Mouse (Mus musculus): ENCODE results near the gene Cdk14.

Cdk14 gene

DNA sequence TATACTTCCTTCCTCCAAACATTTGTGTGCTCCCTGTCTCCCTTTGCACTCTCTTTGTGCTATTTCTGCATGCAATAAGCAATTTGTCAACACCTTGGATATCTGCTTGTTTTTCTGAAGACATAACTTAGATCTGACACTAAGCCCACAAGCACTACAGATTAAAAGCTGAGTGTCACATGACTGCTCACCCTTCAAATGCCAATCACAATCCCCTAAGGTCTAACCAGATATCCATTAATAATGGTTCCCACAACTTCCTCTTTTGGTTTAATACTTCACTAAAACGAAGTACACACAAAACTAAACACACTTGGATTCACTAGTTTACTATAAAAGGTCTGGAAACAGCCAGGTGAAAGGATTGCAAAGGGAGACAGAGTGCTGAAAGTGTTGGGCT is 348.6 kb downstream of the Cdk14 start:
- DNase-seq (ENCODE audit: low spot score in 2 of 2), result no peak

GRCm38 (mm10) chr5:5064686-5065085 is 355.4 kb downstream of the Cdk14 start:
- no peak for DNase-seq (ENCODE audit: low spot score in 2 of 2)

GRCm38 (mm10) chr5:5056102-5056883 is 363.8 kb downstream of the Cdk14 start:
- DNase-seq (ENCODE audit: low spot score in 2 of 2), result no peak

- DNase-seq (ENCODE audit: low spot score in 2 of 2), result no peak
These were observed 364.6 kb downstream of the Cdk14 start for GRCm38 (mm10) chr5:5055494-5055893.

GRCm38 (mm10) chr5:5054270-5054669 is 365.8 kb downstream of the Cdk14 start:
- DNase-seq (ENCODE audit: low spot score in 2 of 2), result no peak

DNA sequence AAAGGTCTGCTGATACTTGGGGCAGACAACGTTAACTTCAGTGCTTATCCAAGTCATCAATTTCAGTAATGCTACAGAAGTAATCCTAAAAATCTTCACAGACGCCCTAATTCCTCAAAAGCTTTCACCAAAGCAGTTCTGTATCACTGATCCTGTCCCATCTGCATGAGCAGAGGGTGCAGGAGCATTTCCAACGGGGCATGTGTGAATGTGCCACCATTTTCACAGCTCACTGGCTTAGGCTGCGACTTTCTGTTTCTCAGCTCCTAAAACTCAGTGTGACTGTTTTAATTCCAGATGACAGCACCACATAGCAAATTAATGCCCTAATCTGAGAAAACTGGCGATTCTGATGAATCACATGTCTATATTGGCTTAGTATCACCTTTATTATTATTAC is 375.8 kb downstream of the Cdk14 start:
- DNase-seq (ENCODE audit: low spot score in 2 of 2), result no peak

- DNase-seq (ENCODE audit: low spot score in 2 of 2), result no peak
These were observed 377.4 kb downstream of the Cdk14 start for GRCm38 (mm10) chr5:5042735-5043134.

- DNase-seq (ENCODE audit: low spot score in 2 of 2), result no peak
These were observed 378.6 kb downstream of the Cdk14 start for GRCm38 (mm10) chr5:5041480-5041879.

DNA sequence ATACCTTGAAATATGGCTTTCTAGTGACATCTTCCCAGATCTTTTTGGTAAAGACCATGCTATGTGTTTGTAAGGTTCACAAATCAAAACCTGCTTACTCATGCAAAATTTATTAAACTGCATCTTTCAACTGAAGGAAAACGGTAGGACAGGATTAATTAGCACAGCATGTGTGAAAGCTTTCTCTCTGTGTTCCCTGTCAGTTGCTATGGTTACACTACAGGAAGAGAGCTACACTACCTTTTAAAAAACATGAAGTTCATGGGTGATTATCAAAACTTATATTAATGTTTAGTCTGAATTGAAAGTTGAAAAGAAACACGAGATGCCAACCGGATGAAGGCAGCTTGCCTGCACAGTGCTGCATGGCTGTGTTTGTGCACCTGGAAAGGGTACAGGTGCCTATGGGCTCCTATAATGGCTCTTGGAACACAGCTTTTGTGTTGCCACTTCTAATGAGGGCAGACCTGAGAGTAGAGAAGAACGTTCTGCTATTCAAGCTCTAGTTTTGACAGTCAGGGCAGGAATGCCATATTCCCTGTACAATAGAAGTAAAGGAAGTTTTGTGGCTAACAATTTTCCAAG is 380.3 kb downstream of the Cdk14 start:
- DNase-seq (ENCODE audit: low spot score in 2 of 2), result no peak

- no peak for DNase-seq (ENCODE audit: low spot score in 2 of 2)
These were observed 386.7 kb downstream of the Cdk14 start for GRCm38 (mm10) chr5:5033445-5033844.

- DNase-seq (ENCODE audit: low spot score in 2 of 2), result no peak
These were observed 387.3 kb downstream of the Cdk14 start for GRCm38 (mm10) chr5:5032847-5033246.

- no peak for DNase-seq (ENCODE audit: low spot score in 2 of 2)
These were observed 387.7 kb downstream of the Cdk14 start for GRCm38 (mm10) chr5:5032446-5032845.

- DNase-seq (ENCODE audit: low spot score in 2 of 2), result no peak
These were observed 389.7 kb downstream of the Cdk14 start for GRCm38 (mm10) chr5:5030431-5030830.

DNA sequence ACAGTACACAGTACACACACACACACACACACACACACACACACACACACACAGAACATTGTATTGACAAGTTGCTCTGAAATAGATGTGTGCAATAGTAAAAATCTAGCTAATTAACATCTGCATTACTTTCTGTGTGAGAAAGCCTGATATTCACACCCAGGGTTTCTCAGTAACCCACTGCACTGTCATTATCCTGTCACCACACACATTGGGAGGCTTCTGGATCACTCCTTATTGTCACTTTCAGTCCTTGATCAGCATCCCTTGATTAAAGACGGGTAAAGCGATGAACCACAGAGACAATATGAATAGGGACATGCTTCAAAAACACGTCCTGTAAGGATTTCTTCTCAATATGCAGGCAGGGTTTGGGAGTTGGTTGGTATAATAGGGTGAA is 401.2 kb downstream of the Cdk14 start:
- no peak for DNase-seq (ENCODE audit: low spot score in 2 of 2)

DNA sequence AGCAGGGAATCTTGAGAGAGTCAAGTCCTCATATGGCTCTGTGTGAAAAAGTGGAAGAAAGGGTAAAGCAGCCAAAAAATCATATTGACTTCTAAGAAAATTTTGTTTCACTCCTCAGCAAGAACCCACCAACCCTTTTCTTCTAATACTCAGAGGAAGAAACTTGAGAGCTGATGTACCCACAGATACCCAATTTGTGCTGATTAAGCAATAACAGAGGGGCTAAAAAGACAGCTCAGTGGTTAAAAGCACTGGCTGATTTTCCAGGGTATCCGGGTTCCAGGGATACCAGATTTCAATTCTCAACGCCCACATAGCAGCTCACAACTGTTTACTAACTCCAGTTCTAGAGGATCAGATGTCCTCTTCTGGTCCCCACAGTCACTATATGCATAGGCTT is 401.9 kb downstream of the Cdk14 start:
- no peak for DNase-seq (ENCODE audit: low spot score in 2 of 2)

- DNase-seq (ENCODE audit: low spot score in 2 of 2), result no peak
These were observed 406.3 kb downstream of the Cdk14 start for GRCm38 (mm10) chr5:5013783-5014182.

DNA sequence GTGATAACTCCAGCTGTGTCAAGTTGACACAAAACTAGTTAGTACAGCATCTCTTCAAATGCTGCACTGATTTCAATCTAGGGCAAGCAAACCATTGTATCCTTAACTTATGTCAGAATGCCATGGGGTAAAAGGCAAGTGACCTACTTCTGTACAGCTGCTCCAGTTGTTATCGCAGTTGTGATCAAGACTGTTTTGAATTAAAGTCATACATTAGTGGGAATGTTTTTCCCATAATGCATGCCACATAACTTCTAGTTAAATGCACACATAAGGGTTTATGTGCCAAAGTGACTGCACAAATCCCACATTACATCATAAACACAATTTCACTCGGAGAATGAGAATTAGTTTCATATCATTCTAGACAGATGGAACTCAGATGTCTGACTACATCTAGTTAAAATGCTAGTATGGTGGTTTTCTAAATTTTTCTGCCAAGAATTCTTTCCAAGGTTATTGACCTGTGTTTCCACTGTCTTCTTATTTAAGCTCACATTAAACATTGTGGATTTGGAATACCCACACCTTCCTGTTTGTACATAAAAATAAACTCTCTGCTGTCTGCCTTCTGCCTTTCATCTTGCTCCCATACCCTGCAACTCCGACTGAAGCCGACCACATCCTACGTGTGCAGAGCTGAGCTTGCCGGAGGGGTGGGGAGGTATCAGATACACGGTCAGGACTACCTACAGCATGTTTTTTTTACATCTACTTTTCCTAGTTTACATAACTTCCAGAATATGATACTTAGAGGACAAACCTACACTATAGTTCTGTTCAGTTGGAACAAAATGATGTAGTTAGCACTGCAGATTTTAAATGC is 407.4 kb downstream of the Cdk14 start:
- DNase-seq (ENCODE audit: low spot score in 2 of 2), result no peak

- no peak for DNase-seq (ENCODE audit: low spot score in 2 of 2)
These were observed 411.9 kb downstream of the Cdk14 start for GRCm38 (mm10) chr5:5008153-5008745.

- DNase-seq (ENCODE audit: low spot score in 2 of 2), result no peak
These were observed 412.5 kb downstream of the Cdk14 start for GRCm38 (mm10) chr5:5007489-5008152.

DNA sequence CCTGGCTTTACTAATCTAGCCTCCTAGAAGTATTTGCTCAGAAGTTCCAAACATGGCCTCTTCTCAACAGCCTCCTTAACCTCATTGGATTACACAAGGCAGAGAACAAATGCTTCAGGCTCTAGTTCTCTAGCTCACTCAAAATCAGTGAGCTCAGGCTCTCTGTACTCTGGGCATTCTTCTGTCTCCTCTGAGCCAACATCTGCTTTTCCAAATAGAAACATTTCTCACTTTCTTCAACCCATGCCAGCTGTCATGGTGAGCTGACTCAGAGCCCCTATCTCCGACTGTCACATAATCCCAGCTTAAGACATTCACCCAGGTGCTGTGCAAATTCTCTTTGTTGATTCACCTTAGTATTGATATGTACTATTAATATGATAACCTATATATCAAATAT is 414.5 kb downstream of the Cdk14 start:
- DNase-seq (ENCODE audit: low spot score in 2 of 2), result no peak

- no peak for DNase-seq (ENCODE audit: low spot score in 2 of 2)
These were observed 415.4 kb downstream of the Cdk14 start for GRCm38 (mm10) chr5:5004740-5005139.

DNA sequence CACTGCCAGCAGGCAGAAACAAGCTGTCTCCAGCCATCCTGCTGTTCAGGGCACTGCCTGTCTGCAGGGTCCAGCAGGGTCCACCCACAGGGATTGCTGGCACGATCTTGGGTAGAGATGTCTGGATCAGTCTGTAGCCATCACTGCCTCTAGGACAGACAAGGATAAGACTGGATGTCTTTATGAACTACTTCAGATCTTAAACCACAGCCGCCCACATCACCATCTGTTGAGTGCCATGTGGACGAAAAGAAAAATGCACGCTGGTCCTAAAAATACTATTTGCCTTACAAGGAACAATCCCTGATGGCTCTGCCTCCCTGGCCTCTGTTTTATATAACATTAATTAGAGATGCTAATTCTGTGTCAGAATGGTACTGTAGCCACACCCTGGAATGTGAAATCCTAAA is 426.9 kb downstream of the Cdk14 start:
- no peak for DNase-seq (ENCODE audit: low spot score in 2 of 2)

All from spleen, postnatal 14 days (tissue).